Mouse (Mus musculus) brain, embryonic 14.5 days (tissue): ENCODE measurements around the gene Gm10282. TPM values are rescaled to one million over a fixed set of nuclear protein-coding genes. Genes with fewer than 3 reads are reported as not detected.
A peak's percentile ranks its signal among the peaks of the same experiment; 100 is the strongest.

Source experiments
- DNase-seq: peaks from one replicate; pipeline ENCODE4 v3.0.0-alpha.2; 2011; ENCODE audit warnings: low read depth
- CTCF ChIP-seq: fragments of 200-500 bp; IDR thresholded peaks from 2 replicates; pipeline ENCODE4 v1.5.1; 2012; ENCODE audit warnings: inconsistent platforms, mild to moderate bottlenecking, moderate library complexity, borderline replicate concordance; ENCODE audit not compliant: insufficient read depth, insufficient read length; ENCODE audit errors: extremely low read depth
- POLR2A ChIP-seq: fragments of 200-500 bp; IDR thresholded peaks from 2 replicates; pipeline ENCODE4 v1.6.1; 2012; ENCODE audit warnings: mild to moderate bottlenecking, inconsistent platforms, borderline replicate concordance; ENCODE audit not compliant: poor library complexity, insufficient read depth, insufficient read length, severe bottlenecking; ENCODE audit errors: extremely low read depth
- polyA plus RNA-seq: library from polyadenylated mRNA; depleted of rRNA; stranded (reverse); fragments of >200 nt; gene quantifications from 2 replicates; pipeline ENCODE4 v1.2.3, GENCODE M21; 2012

Gm10282 gene
- polyA plus RNA-seq, 1 experiment, result 14.3 TPM

GRCm38 (mm10) chr8:72318801-72319322 is 13.8 kb upstream of the Gm10282 start, which contains the start of gene Klf2:
Gene Klf2 (plus strand): TSS chr8:72319033.
- peak; percentile 89 for DNase-seq
- TF ChIP-seq CTCF (no peak), POLR2A (peak; percentile 22; the same call in 1 of the 2 replicates)

- peak; percentile 14 for DNase-seq
- TF ChIP-seq CTCF, result no peak
- no peak for TF ChIP-seq POLR2A
These were observed 12.8 kb upstream of the Gm10282 start for GRCm38 (mm10) chr8:72317741-72318301.

GRCm38 (mm10) chr8:72316053-72316695 is 11.1 kb upstream of the Gm10282 start:
- DNase-seq, result peak; percentile 19
- TF ChIP-seq CTCF (no peak), POLR2A (no peak)

GRCm38 (mm10) chr8:72312926-72313518 is 8.0 kb upstream of the Gm10282 start:
- TF ChIP-seq CTCF, result no peak
- no peak for DNase-seq

GRCm38 (mm10) chr8:72310849-72311506 is 5.9 kb upstream of the Gm10282 start:
- TF ChIP-seq POLR2A (no peak), CTCF (no peak)
- DNase-seq, result peak; percentile 72

GRCm38 (mm10) chr8:72308276-72308675 is 3.2 kb upstream of the Gm10282 start:
- TF ChIP-seq POLR2A (no peak), CTCF (no peak)
- peak; percentile 44 for DNase-seq

GRCm38 (mm10) chr8:72306913-72307312 is 1.9 kb upstream of the Gm10282 start:
- no peak for DNase-seq
- TF ChIP-seq CTCF (no peak), POLR2A (no peak)

- no peak for TF ChIP-seq CTCF
- TF ChIP-seq POLR2A, result no peak
- DNase-seq, result peak; percentile 31
These were observed 1.4 kb downstream of the Gm10282 start for GRCm38 (mm10) chr8:72303633-72304032.

- no peak for DNase-seq
- TF ChIP-seq CTCF (no peak), POLR2A (no peak)
These were observed 2.0 kb downstream of the Gm10282 start for GRCm38 (mm10) chr8:72302986-72303612.

- no peak for DNase-seq
- no peak for TF ChIP-seq POLR2A
- no peak for TF ChIP-seq CTCF
These were observed 3.6 kb downstream of the Gm10282 start for GRCm38 (mm10) chr8:72301497-72301896.

GRCm38 (mm10) chr8:72300654-72301400 is 4.2 kb downstream of the Gm10282 start:
- no peak for DNase-seq
- TF ChIP-seq CTCF (no peak), POLR2A (no peak)

- no peak for DNase-seq
- TF ChIP-seq POLR2A (no peak), CTCF (no peak)
These were observed 6.1 kb downstream of the Gm10282 start for GRCm38 (mm10) chr8:72298928-72299327.

GRCm38 (mm10) chr8:72296561-72296960 is 8.5 kb downstream of the Gm10282 start:
- no peak for TF ChIP-seq POLR2A
- no peak for TF ChIP-seq CTCF
- DNase-seq, result no peak

- DNase-seq, result peak; percentile 66
- TF ChIP-seq CTCF, result no peak
- no peak for TF ChIP-seq POLR2A
These were observed 9.4 kb downstream of the Gm10282 start for GRCm38 (mm10) chr8:72295679-72296078.
